Mouse (Mus musculus) right cerebral cortex, adult 18-20 months (tissue): ENCODE data around the gene Cttn.
A peak's percentile ranks its signal among the peaks of the same experiment; 100 is the strongest.

Experiments
- DNase-seq: peaks from one replicate; pipeline ENCODE4 v3.0.0; 2022; ENCODE audit warnings: mixed read lengths

Cttn gene

GRCm38 (mm10) chr7:144470545-144471059, at the start of gene Cttn:
Gene Cttn, minus strand, starts transcription at chr7:144471009.
- DNase-seq = peak; percentile 92

- no peak for DNase-seq
These were observed 49.0 kb upstream of the Cttn start for GRCm38 (mm10) chr7:144519852-144520251.

GRCm38 (mm10) chr7:144516711-144517110, 45.9 kb upstream of the Cttn start:
- DNase-seq = no peak

GRCm38 (mm10) chr7:144509090-144509489, 38.3 kb upstream of the Cttn start:
- no peak for DNase-seq

- no peak for DNase-seq
These were observed 36.0 kb upstream of the Cttn start for GRCm38 (mm10) chr7:144506807-144507206.

DNA sequence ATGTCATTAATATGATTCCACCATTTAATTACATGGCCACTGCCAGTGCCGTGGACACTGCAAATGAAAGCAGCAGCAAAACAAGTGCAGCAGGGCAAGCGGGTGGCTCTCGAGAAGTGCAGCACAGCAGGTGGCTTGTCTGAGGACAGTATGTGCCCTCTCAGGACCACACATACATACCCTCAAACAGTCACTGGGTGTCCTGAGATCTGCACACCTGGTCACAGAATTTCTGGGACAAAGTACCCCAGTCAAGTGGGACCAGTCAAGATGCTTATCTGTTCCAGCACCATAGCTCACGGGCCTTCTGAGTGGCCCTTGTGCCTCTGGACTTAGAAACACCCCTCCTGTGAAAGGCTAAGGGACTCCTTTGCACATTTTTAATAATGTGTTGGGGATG, 33.1 kb upstream of the Cttn start:
- DNase-seq = no peak

DNA sequence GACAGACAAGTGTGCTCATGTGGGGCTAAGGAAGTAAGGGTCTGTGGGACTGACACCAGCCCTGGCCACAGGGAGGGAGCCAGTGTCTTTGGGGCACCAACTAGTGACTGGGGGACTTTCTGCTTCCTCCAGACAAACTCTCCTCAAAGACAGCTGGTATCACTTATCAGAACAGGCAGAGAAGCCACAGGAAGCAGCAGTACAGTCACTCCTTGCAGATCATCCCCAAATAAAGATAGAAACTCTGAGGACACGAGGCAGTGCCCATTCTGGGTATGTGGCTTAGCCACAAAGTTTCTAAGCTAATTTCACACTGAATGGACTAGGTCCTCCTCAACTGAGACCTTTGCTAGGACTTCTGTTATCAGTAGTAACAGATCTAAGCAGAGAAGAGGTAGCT, 22.1 kb upstream of the Cttn start:
- no peak for DNase-seq

- no peak for DNase-seq
These were observed 19.5 kb upstream of the Cttn start for GRCm38 (mm10) chr7:144490201-144490873.

- no peak for DNase-seq
These were observed 18.4 kb upstream of the Cttn start for GRCm38 (mm10) chr7:144489067-144489774.

DNA sequence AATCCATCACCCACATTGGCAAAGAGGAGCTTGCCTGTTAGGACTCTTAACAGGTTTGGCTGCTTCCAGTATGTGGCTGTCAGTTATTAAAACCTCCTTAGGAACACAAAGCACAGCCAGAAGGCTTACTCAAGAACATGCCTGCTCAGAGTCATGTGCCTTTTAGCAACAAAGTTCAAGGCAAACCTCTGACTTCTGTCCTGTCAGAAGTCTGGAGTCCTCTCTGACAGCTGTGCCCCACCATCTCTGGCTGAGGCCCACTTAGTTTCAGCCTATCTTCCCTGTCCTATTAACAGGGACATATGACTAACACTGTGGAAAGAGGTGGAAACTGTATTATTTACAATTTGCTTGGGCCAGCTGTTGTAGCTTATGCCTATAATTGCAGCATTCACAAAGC, 9.5 kb upstream of the Cttn start:
- no peak for DNase-seq

DNA sequence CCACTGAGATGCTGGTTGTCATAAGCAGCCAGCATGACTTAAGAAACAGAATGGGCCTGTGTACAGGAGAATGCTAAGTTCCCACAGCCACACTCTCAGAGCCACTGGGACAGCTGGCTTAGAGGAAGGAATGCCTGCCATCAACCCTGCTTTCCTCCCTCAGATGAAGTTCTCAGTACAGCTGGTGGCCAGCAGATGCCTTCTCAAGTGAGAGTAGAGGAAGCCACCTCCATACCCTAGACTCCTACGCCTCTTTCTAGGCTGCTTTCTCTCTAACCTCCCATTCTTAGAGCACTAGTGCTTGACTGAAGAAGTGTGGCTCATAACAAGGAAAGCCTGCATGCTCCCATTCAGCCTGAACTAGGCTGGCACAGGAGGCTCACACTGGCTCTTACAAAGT, 8.8 kb upstream of the Cttn start:
- peak; percentile 88 for DNase-seq

DNA sequence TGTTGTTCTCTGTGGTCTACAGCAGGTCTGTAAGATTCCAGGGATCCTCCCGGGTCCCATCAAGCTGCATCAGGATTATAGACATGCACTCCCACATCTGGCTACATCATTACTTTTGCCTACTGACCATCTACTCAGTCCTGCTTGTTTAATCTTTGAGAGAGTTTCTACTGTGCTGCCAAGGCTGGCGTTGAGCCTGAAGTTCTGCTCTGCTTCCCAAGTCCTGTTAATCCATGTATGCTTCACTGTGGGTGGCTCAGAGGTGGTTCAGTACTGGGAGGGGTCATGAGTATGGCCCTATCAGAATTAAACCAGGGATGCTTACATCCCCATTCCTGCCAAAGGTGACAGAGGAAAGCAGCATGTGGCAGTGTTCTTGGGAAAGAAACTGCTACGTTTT, 4.9 kb upstream of the Cttn start:
- no peak for DNase-seq

DNA sequence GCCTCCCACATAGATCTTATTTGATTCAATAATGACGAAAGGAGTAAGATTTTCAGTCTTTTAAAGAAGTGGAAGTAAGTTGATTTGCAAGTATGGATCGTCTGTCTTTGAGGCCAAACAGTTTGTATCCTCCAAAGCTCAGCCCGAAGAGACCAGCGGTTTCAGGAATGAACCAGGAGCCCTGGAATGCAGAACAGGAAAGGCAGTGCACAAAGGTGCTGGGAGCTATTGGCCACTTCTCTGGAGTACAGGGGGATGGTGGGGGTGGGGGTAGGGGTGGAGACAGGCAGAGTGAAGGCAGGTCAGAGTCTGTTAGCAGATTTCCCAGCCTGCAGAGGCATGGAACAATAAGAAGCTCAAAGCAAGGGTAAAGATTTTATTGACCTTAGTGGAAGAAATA, 2.7 kb upstream of the Cttn start:
- DNase-seq = no peak

DNA sequence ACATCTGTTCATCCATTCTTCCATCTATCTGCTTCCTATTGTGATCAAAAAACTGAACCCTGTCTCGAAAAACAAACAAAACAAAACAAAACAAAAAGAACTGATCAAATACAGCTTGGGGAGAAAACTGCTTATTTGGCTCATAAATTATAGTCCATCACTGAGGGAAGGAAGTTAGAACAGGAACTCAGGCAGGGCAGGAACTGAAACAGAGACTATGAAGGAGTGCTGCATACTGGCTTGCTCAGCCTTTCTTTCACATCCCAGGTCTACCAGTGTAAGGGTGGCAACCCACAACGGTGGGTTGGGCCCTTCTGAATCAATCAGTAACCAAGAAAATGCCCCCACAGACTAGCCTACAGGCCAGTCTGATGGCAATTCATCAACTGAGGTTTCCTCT, 294 bp upstream of the Cttn start:
- no peak for DNase-seq

DNA sequence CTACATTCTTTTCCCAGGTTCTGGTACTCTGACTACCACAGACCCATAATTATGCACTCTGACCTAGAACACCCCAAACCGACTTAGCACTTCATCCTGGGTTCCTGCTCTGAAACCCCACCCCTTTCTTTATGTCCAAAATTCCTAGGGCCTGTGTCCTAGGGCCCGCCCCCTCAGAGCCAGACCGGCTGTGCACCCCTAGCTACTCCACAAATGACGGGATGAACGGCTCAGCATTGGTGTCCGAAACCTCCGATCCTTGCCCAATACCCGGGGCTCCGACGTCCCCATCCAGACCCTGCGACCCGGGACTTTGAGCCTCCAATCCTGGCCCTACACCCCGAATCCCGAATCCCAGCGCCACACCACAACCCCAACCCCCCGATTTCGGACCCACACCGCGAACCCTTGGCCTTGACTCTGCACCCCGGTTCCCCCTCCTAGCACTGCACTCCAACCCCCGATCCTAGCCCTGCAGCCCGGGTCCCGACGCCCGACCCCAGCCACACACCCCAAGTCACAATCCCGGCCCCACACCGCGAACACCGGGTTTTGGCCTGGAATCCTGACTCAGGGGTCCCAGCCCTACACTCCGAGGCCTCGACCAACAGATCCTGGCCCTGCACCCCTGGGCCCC, 783 bp downstream of the Cttn start:
- no peak for DNase-seq

DNA sequence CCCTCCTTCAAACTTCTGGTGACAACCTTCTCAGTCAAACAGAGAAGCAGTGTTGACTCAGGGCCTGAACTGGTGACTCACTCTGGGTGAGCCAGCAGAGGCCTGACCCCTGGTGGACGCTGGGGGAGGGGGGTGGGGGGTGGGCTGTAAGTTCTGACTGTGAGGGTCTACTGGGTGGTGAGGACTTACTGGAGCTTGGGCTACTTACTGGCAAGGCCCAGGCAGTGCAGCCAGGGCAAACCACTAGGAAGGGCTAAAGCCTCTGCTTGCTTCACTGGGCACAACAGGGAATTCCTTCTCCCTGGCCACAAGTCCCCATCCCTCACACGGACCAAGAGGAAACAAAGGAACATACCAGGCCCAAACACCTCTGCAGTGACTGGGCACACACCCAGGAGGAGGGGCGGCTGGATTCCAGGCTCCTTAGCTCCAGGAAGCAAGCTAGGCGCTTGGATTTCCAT, 1.6 kb downstream of the Cttn start:
- DNase-seq = no peak

DNA sequence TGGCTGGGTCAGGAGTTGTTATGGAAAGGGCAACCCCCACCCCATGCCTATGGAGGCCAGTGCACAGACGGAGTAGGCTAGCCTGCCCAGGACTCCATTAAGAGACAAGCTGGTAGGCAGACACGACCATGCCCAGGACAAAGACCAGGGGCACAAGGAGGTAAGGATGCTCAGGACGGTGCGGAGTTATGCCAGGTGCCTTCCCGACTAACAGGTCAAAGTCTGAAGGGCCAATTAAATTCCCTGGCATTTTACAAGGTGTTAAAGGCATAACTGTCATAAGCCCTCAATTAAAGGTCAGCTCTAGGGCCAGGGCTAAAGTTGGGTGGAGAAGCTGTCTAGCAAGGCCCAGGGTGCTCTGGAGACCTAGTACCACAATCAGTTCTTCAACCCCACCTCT, 2.1 kb downstream of the Cttn start:
- DNase-seq = no peak

- no peak for DNase-seq
These were observed 8.2 kb downstream of the Cttn start for GRCm38 (mm10) chr7:144462577-144462976.

DNA sequence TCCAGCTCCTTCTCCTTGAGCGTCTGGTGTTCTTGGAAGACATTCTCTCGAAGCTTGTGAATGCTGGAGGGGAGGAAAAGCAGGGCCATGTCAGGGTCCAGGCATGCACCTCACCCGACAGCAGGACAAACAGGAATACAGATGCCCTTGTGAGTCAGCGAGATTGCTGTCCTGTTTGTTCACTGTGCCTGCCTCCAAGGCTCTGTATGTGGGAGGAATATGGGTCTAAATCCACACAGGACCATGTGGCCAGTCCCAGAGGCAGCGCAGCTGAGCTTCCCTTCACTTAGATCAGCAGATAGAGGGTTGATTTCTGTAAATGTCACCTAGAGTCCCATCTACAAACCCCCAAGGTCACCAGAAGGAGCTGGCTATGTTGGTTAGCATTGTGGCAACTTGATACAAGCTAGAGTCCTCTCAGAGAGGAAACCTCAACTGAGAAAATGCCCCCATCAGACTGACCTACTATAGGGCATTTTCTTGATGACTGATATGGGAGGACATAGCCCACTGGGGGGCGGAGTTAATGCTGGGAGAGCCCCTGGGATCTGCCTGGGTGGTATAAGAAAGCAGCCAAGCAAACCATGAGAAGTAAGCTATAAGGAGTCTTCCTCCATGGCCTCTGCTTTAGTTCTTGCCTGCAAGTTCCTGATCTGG, 9.4 kb downstream of the Cttn start:
- no peak for DNase-seq

DNA sequence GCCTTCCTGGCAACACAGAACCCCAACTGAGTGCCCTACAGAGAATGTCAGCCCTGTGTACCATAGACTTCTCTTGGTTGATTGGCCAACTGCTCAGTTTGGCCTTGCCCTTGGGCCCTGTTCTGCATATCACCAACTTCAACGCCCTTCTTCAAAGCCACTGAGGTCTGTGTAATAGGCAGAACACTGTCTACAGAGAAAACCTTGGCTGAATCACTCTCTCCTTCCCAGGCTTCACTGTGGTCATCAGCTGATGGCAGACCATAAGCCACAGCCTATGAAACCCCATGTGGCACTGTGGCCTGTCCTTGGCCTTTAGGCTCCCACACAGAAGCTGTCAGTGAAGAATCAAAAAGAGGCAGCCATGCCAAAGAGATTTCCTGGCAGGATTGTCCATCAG, 11.9 kb downstream of the Cttn start:
- no peak for DNase-seq

GRCm38 (mm10) chr7:144450661-144451060, 20.1 kb downstream of the Cttn start:
- DNase-seq = no peak

DNA sequence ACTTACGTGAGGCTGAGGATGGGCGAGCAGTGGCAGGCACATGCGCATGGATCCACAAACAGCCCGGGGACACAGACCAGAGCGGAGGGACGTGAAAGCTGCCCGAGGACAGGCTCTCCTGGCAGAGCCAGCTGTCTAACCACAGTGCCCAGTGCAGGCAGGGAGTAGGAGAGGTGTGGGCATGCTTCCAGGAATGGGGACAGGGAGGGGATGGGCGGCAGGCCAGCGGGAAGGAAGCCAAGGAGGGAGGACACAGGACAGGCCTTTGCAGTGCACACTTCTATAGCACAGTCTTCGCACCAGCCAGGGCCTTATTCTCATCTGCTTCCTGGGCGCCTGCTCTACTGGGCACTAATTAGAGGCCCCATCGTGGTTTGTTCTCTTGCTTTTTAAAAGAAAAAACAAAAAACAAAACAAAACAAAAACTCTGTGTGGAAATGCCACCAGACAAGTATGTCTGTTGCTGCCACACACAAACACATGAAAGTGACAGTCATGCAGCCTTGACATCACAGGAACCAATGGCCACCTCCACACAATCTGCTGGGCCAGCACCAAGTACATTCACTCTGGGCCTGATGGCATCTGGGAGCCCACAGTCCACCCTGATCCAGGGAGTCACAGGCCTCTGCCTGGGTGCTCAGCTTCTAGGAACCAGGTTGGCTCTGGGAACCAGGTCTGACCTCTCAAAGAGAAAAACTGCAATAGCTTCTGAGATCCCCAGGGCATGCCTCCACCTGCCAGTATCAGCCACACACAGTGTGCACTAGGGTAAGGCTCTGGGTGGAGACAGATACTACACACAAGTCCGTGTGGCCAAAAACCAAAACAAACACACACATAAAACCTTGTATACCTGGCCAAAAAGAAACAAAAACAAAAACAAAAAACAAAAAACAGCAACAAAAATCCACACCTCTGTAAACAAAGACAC, 20.9 kb downstream of the Cttn start:
- peak; percentile 74 for DNase-seq
